Mouse (Mus musculus) embryo, embryonic 9.5 days (tissue): ENCODE measurements at regions not wholly inside any gene's neighbourhood (a gene's known extent, or its start where the extent isn't known, plus 50 kb on each side); places are given as distances from the start of the nearest gene placed in this dataset.

Source experiments
- DNase-seq: peaks from one replicate; pipeline ENCODE4 v3.0.0-alpha.2; 2017; ENCODE audit errors: extremely low spot score

DNA sequence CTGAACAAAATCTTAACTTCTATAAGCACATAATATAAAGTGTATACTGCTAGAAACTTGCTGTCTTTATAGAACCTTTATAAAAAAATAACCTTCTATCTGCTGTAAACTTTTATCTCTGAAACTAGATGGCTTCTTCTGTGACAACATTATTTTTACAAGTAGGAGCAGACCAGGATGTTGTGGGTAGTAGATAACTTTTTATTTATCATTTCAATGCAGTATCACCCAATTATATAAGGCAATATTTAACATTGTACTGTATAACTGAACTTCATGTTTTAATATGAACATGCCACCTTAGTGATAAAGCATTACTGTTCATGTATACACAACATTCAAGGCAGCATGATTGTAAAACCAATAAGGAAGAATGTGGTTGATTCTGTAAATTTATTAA lies 5024.1 kb upstream of the Gm7489 start:
- no peak for DNase-seq

DNA sequence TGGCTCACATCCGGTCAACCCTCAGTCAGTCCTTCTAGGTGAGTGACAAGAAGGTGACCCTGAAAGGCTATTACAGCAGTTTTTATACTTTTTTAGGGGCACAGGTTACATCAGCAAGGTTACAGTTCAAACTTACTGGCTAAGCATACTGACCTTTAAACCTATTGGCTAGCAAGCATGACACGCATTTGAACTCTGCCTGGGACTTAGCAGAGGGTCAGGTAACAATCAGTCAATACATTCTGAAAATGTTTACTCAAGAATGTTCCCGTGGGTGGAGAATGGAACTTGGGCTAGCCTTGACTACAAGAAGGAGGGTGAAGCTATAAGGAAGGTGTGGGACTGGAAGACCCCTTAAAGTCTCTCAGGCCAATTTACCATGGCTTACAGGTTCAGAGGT lies 4986.2 kb upstream of the Gm7489 start:
- DNase-seq, result no peak

DNA sequence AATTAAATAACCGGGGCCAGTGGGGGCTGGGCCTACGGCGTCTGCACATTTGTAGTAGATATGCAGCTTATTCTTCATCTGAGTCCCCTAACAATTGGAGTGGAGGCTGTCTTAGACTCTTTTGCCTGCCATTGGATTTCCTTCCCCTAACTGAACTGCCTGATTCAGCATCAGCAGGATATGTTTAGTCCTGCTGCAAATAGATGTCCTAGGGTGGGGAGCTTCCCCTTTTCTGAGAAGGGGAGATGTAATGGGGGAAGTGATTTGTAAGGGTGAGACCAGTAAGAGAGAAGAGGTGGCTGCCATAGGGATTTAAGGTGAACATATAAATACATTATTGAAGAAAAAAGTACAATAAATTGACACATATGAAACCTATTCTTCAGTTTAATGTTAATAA lies 4980.0 kb upstream of the Gm7489 start:
- no peak for DNase-seq

GRCm38 (mm10) chr15:48925940-48926339 lies 4958.8 kb upstream of the Gm7489 start:
- DNase-seq, result peak; percentile 5

GRCm38 (mm10) chr15:48946150-48946549 lies 4938.6 kb upstream of the Gm7489 start:
- DNase-seq, result no peak

DNA sequence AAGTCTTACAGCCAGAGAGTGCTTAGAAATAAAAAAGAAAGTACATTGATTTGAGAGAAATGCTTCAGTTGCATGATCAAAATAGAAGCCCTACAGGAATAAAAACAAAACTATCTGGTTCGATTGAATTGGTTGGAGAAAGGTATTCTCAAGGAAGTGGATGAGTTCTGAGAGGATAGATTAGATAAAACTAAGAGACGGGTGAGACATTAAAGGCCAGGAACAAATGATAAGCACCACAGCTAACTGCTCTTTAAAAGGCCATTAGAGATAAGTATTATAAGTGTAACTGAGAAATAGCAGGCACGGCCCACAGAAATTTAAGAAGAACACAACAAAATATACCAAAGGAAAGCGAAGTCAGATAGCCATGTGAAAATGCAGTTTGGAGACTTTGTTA lies 4908.5 kb upstream of the Gm7489 start:
- no peak for DNase-seq

DNA sequence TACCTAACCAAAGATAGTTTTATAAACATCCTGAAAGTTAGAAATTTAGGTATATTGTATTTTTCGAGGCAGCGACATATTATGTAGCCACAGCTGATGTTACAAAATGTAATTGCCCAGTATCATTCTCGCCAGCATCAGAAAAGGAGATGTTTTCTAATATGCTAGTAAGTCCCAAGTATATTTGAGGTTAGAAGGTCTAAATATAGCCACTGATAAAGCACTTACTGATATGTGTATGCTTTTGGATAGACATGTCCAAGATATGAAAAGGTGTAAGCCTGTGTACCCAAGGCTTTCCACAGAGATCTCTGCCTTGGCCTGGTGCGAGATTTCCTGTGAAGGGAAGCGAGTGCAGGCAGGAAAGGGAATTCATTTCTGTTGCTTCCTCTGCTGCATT lies 4908.1 kb upstream of the Gm7489 start:
- no peak for DNase-seq
